Mouse (Mus musculus) neural tube, embryonic 13.5 days (tissue): ENCODE measurements around the gene Rgp1. TPM values are rescaled to one million over a fixed set of nuclear protein-coding genes. Genes with fewer than 3 reads are reported as not detected.

Experiments
- ATAC-seq: fragments of 200-750 bp; cut with Nextera tagmentation; 2 replicates; pipeline ENCODE4 v1.8.0; 2017; ENCODE audit warnings: low read depth, mild to moderate bottlenecking, moderate TSS enrichment, moderate library complexity
- H3K27ac ChIP-seq: fragments of 300-500 bp; sonication (generic); replicated peaks from 2 replicates; pipeline ENCODE4 v1.5.1; 2015; ENCODE audit warnings: moderate library complexity, mild to moderate bottlenecking, inconsistent platforms
- H3K27me3 ChIP-seq: fragments of 300-500 bp; sonication (generic); 2 replicates; pipeline ENCODE4 v1.6.1; 2015; ENCODE audit warnings: mild to moderate bottlenecking, inconsistent platforms
- H3K36me3 ChIP-seq: fragments of 300-500 bp; sonication (generic); 2 replicates; pipeline ENCODE4 v1.6.1; 2015; ENCODE audit warnings: mild to moderate bottlenecking, inconsistent platforms
- H3K4me1 ChIP-seq: fragments of 300-500 bp; sonication (generic); replicated peaks from 2 replicates; pipeline ENCODE4 v1.6.1; 2015; ENCODE audit warnings: inconsistent platforms
- H3K4me2 ChIP-seq: fragments of 300-500 bp; sonication (generic); 2 replicates; pipeline ENCODE4 v1.6.1; 2015; ENCODE audit warnings: inconsistent platforms, mild to moderate bottlenecking, moderate library complexity
- H3K4me3 ChIP-seq: fragments of 300-500 bp; sonication (generic); 2 replicates; pipeline ENCODE4 v1.5.1; 2015; ENCODE audit warnings: mild to moderate bottlenecking, inconsistent platforms
- H3K9ac ChIP-seq: fragments of 300-500 bp; sonication (generic); 2 replicates; pipeline ENCODE4 v1.6.1; 2015; ENCODE audit warnings: moderate library complexity, mild to moderate bottlenecking, inconsistent platforms
- H3K9me3 ChIP-seq: fragments of 300-500 bp; sonication (generic); 2 replicates; pipeline ENCODE4 v1.6.1; 2016; ENCODE audit warnings: inconsistent platforms
- WGBS: fragments of 180-500 bp; shearing (Covaris S2); methylation state at CpG from one replicate; pipeline ENCODE4 v1.1.7; 2015; 5-methylcytosine and 5-hydroxymethylcytosine counted together
- polyA plus RNA-seq: library from polyadenylated mRNA; unstranded; fragments of >200 nt; fragmentation: Nextera tagmentation; extraction: Ambion mirVana; gene quantifications from 2 replicates; pipeline ENCODE4 v1.2.1, GENCODE M21; 2015

Gene Rgp1
- polyA plus RNA-seq, 1 experiment from 2014 or later = 23.9 TPM

GRCm38 (mm10) chr4:43553891-43554290, 24.6 kb upstream of the Rgp1 start:
- no peak for ATAC-seq
- Histone ChIP-seq H3K4me2 (no peak overlapping the region), H3K4me1 (peaks cover 20% of the 10 kb centered on the region), H3K4me3 (no peak overlapping the region), H3K36me3 (peaks cover 83% of the 10 kb centered on the region), H3K27ac (no peak overlapping the region), H3K9ac (no peak overlapping the region), H3K9me3 (no peaks in the 10 kb centered on the region), H3K27me3 (no peaks in the 10 kb centered on the region)

DNA sequence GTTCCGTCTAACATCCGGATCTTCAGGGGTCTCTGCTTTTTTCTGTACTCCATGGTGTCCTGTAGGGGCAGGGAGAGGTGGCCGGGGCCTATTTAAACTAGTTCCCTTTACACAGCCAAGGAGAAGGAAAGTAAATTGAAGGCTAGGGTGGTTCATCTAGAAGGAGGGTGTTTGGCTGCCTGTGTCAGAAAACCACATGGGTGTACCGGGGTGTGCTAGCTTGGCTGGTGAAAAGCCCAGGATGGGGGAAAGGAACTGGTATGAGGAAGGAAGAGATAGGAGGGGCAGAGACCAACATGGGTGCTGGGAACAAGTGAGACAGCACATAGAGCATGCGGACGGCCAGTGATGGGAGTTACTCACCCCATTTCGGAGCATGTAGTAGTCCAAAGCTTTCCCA, 22.6 kb upstream of the Rgp1 start:
- H3K4me1 ChIP-seq = peaks cover 40% of the 10 kb centered on the region
- no peaks in the 10 kb centered on the region for H3K9me3 ChIP-seq
- H3K36me3 ChIP-seq = peaks cover 62% of the 10 kb centered on the region
- WGBS = 94% methylated on average over 7 of the region's 7 CpGs
- H3K27ac ChIP-seq = no peak overlapping the region
- no peak overlapping the region for H3K4me3 ChIP-seq
- H3K27me3 ChIP-seq = no peaks in the 10 kb centered on the region
- H3K4me2 ChIP-seq = no peak overlapping the region
- H3K9ac ChIP-seq = no peak overlapping the region
- no peak for ATAC-seq

GRCm38 (mm10) chr4:43558028-43558630, 20.4 kb upstream of the Rgp1 start:
- Histone ChIP-seq H3K27me3 (no peaks in the 10 kb centered on the region), H3K4me2 (peak overlapping the region; percentile 26), H3K36me3 (peaks cover 42% of the 10 kb centered on the region), H3K9ac (peak overlapping the region; percentile 52), H3K4me3 (no peak overlapping the region), H3K27ac (0 out of 2 replicates have a peak overlapping the region, but pooled peaks have one; percentile 42), H3K4me1 (peaks cover 49% of the 10 kb centered on the region), H3K9me3 (no peaks in the 10 kb centered on the region)
- 42% methylated on average over 5 of the region's 5 CpGs for WGBS
- no peak for ATAC-seq

DNA sequence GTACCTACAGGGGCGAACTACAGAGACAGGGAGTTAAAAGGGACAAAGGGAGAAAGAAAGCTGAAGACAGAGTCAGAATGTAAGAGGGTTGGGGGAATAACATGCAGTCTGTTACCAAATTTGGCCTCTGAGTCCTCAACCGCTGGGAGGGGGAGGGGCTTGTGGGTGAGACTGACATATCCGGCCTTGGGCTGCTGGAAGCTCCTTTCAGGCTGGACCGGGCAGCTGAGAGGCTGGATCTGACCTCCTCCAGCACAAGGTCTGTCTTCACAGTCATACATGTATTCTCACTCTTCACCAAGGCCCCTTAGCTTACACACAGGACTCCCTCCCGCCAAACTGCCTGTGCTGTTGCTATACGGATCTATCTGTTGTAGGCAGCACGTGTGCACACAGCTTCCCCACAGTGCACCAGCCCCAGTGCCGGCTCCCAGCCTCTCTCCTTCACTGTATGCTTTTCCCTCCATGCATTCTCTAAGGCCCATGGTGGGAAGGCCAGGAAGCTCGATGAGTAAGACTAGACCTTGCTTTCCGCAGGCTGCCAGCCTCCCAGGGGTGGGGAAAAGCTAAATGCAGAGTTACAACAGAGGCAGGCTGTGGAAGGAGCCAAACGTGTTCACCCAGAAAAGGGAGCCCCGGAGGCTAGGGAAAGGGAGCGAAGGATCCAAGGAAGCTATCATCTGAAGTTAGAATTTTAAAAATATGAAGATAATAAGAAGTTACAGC, 19.7 kb upstream of the Rgp1 start:
- peak overlapping the region; percentile 26 for H3K4me2 ChIP-seq
- WGBS = 25% methylated on average over 13 of the region's 13 CpGs
- H3K4me1 ChIP-seq = peaks cover 56% of the 10 kb centered on the region
- no peaks in the 10 kb centered on the region for H3K27me3 ChIP-seq
- peak overlapping the region; percentile 52 for H3K9ac ChIP-seq
- H3K4me3 ChIP-seq = peak overlapping the region; percentile 2; the same call in 1 of the 2 replicates
- no peaks in the 10 kb centered on the region for H3K9me3 ChIP-seq
- H3K27ac ChIP-seq = peak overlapping the region; percentile 42
- no peak for ATAC-seq
- peaks cover 35% of the 10 kb centered on the region for H3K36me3 ChIP-seq

GRCm38 (mm10) chr4:43559519-43560242, 18.8 kb upstream of the Rgp1 start:
- Histone ChIP-seq H3K9me3 (no peaks in the 10 kb centered on the region), H3K36me3 (peaks cover 31% of the 10 kb centered on the region), H3K4me1 (peaks cover 61% of the 10 kb centered on the region), H3K4me3 (peak overlapping the region; percentile 84; the same call in 1 of the 2 replicates), H3K4me2 (peak overlapping the region; percentile 91), H3K9ac (peak overlapping the region; percentile 94), H3K27ac (no peak overlapping the region), H3K27me3 (no peaks in the 10 kb centered on the region)
- ATAC-seq = no peak
- WGBS = 81% methylated on average over 13 of the region's 13 CpGs

DNA sequence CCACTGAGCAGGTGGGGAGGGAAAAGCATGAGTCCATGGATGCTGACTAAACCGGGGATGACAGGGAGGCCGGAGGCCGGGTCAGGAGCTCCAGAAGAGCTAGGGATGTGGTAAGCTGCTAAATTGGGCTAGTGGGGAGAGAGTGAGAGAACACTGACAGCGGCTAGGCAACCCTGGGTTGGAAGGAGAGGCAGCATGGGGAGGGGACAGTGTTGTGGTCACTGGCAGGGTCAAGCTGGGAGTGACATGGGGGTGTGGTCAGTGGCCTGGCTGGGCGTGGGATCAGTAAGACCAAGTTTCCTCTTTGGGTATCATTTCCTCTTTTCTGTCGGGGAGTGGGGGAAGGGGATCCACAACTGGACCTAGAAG, 18.3 kb upstream of the Rgp1 start:
- H3K9me3 ChIP-seq = no peaks in the 10 kb centered on the region
- H3K4me2 ChIP-seq = peak overlapping the region; percentile 91
- WGBS = 47% methylated on average over 6 of the region's 6 CpGs
- peak overlapping the region; percentile 84 for H3K4me3 ChIP-seq
- ATAC-seq = no peak
- peaks cover 31% of the 10 kb centered on the region for H3K36me3 ChIP-seq
- H3K27ac ChIP-seq = no peak overlapping the region
- peak overlapping the region; percentile 94 for H3K9ac ChIP-seq
- peaks cover 61% of the 10 kb centered on the region for H3K4me1 ChIP-seq
- H3K27me3 ChIP-seq = no peaks in the 10 kb centered on the region

GRCm38 (mm10) chr4:43560976-43561375, 17.5 kb upstream of the Rgp1 start:
- Histone ChIP-seq H3K4me1 (peaks cover 61% of the 10 kb centered on the region), H3K4me2 (peak overlapping the region; percentile 91), H3K9ac (peak overlapping the region; percentile 94), H3K27ac (peak overlapping the region; percentile 98; the same call in 1 of the 2 replicates), H3K4me3 (peak overlapping the region; percentile 84), H3K36me3 (peaks cover 31% of the 10 kb centered on the region), H3K27me3 (no peaks in the 10 kb centered on the region), H3K9me3 (no peaks in the 10 kb centered on the region)
- no peak for ATAC-seq
- 28% methylated on average over 2 of the region's 2 CpGs for WGBS

DNA sequence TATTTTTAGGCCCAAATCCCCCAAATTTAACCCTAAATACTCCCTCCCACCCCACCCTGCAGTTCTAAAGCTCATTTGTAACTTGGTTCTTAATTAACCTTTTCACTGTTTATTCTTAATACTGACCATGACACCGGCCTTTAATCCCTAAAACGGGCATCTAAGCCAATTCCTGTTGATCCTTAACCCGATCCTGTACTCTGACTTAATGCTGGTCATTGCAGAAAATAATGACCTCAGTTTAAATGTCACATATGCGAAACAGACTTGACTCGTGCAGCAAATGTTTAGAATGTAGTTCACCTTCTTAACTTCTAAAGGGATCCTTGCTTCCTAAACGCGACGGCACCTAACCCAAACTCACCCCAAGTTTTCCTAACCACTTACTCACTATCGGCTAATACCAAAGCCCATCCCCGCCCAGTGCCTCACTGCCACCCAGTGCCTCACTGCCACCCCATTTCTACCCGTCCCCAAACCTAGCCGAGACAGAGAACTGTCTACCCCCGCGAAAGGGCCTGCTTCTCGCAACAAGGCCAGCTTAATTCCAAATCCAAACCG, 17.0 kb upstream of the Rgp1 start:
- ATAC-seq = peak; percentile 49
- Histone ChIP-seq H3K4me3 (peak overlapping the region; percentile 84), H3K9ac (peak overlapping the region; percentile 94), H3K9me3 (no peaks in the 10 kb centered on the region), H3K4me1 (peaks cover 61% of the 10 kb centered on the region), H3K4me2 (peak overlapping the region; percentile 91), H3K27ac (peak overlapping the region; percentile 98), H3K27me3 (no peaks in the 10 kb centered on the region), H3K36me3 (peaks cover 31% of the 10 kb centered on the region)
- WGBS = 3% methylated on average over 16 of the region's 16 CpGs

GRCm38 (mm10) chr4:43561997-43562768, 16.3 kb upstream of the Rgp1 start, which contains the start of the genes Creb3 and Tln1:
TSS of gene Creb3 (plus strand) at chr4:43562332.
TSS of gene Tln1 (minus strand) at chr4:43562691.
- WGBS = under 1% methylated on average over 62 of the region's 62 CpGs
- Histone ChIP-seq H3K27me3 (no peaks in the 10 kb centered on the region), H3K9me3 (no peaks in the 10 kb centered on the region), H3K4me2 (peak within 1 kb of the TSS; percentile 91), H3K36me3 (peaks cover 31% of the 10 kb centered on the region), H3K4me1 (peaks cover 59% of the 10 kb centered on the region), H3K4me3 (peak within 1 kb of the TSS; percentile 84), H3K27ac (peak within 1 kb of the TSS; percentile 98), H3K9ac (peak within 1 kb of the TSS; percentile 94)
- ATAC-seq = peak; percentile 96

DNA sequence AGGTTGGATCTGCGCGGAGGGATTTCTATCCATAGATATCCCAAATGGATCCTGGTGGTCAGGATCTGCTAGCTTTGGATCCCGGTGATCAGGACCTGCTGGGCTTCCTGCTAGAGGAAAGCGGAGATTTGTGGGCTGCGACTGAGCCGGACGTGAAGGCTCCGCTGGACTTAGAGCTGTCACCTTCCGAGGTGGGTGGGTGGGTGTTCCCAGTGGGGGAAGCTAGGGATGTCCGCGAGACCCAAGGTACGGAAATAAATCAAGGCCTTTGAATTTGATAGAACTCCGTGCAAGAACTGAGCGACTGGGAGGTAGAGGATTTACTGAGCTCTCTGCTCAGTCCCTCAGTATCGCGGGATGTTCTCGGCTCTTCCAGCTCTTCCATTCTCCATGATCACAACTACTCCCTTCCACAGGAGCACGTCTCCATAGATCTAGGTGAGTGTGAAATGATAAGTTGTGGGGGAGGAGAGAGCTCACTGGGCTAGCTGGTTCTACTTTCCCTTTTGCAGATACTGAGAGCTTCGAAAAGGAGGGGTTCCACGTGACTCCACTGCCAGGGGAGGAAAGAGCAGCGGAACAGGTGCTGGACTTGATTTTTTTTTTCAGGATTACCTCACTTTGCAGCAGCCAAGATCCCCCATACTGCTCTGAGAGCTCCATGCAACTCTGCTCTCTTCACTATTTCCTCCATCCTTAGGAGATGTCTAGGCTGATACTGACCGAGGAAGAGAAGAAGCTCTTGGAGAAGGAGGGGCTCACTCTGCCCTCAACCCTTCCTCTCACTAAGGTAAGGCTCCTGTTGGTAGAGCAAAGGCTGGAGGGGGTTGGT, 15.5 kb upstream of the Rgp1 start:
- Histone ChIP-seq H3K4me3 (peak overlapping the region; percentile 84), H3K9me3 (no peaks in the 10 kb centered on the region), H3K27ac (peak overlapping the region; percentile 98), H3K27me3 (no peaks in the 10 kb centered on the region), H3K4me2 (peak overlapping the region; percentile 91), H3K9ac (peak overlapping the region; percentile 94), H3K4me1 (peaks cover 51% of the 10 kb centered on the region), H3K36me3 (peaks cover 38% of the 10 kb centered on the region)
- peak; percentile 30 for ATAC-seq
- WGBS = 9% methylated on average over 22 of the region's 22 CpGs

DNA sequence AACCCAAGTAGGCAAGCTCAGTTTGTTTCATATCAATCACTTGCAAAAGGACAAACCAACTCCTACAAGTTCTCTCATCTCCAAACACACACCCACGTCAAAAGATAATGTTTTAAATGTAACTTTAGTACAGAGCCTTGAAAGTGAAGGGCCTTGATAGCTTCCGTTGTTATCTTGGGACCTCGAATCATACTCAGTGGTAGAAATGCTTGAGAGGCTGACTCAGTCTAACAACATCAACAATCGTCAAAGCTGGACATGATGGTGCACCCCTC, 15.0 kb upstream of the Rgp1 start:
- Histone ChIP-seq H3K4me3 (peak overlapping the region; percentile 84), H3K27ac (no peak overlapping the region), H3K4me1 (peaks cover 45% of the 10 kb centered on the region), H3K9ac (peak overlapping the region; percentile 94; the same call in 1 of the 2 replicates), H3K4me2 (peak overlapping the region; percentile 91), H3K9me3 (no peaks in the 10 kb centered on the region), H3K36me3 (peaks cover 44% of the 10 kb centered on the region), H3K27me3 (no peaks in the 10 kb centered on the region)
- no peak for ATAC-seq
- 85% methylated on average over 4 of the region's 4 CpGs for WGBS
